Mouse (Mus musculus) neural tube, embryonic 15.5 days (tissue): ENCODE measurements around the gene Apol6. TPM values are rescaled to one million over a fixed set of nuclear protein-coding genes. Genes with fewer than 3 reads are reported as not detected.

ENCODE experiments used
- ATAC-seq: fragments of 200-750 bp; cut with Nextera tagmentation; 2 replicates; pipeline ENCODE4 v1.8.0; 2017; ENCODE audit warnings: mild to moderate bottlenecking, moderate TSS enrichment, moderate library complexity; ENCODE audit not compliant: low FRiP score
- H3K27ac ChIP-seq: fragments of 300-500 bp; sonication (generic); replicated peaks from 2 replicates; pipeline ENCODE4 v1.5.1; 2015; ENCODE audit warnings: mild to moderate bottlenecking, inconsistent platforms
- H3K27me3 ChIP-seq: fragments of 300-500 bp; sonication (generic); replicated peaks from 2 replicates; pipeline ENCODE4 v1.6.1; 2015; ENCODE audit warnings: inconsistent platforms
- H3K36me3 ChIP-seq: fragments of 300-500 bp; sonication (generic); 2 replicates; pipeline ENCODE4 v1.6.1; 2015; ENCODE audit warnings: inconsistent platforms
- H3K4me1 ChIP-seq: fragments of 300-500 bp; sonication (generic); 2 replicates; pipeline ENCODE4 v1.6.1; 2015; ENCODE audit warnings: inconsistent platforms
- H3K4me2 ChIP-seq: fragments of 300-500 bp; sonication (generic); 2 replicates; pipeline ENCODE4 v1.6.1; 2015; ENCODE audit warnings: inconsistent platforms, mild to moderate bottlenecking, moderate library complexity
- H3K4me3 ChIP-seq: fragments of 300-500 bp; sonication (generic); replicated peaks from 2 replicates; pipeline ENCODE4 v1.5.1; 2015; ENCODE audit warnings: mild to moderate bottlenecking, inconsistent platforms
- H3K9ac ChIP-seq: fragments of 300-500 bp; sonication (generic); replicated peaks from 2 replicates; pipeline ENCODE4 v1.6.1; 2015; ENCODE audit warnings: mild to moderate bottlenecking, inconsistent platforms
- H3K9me3 ChIP-seq: fragments of 300-500 bp; sonication (generic); replicated peaks from 2 replicates; pipeline ENCODE4 v1.6.1; 2016; ENCODE audit warnings: inconsistent platforms
- WGBS: fragments of 180-500 bp; shearing (Covaris S2); methylation state at CpG from one replicate; pipeline ENCODE4 v1.1.7; 2015; ENCODE audit warnings: mixed read lengths; 5-methylcytosine and 5-hydroxymethylcytosine counted together
- polyA plus RNA-seq: library from polyadenylated mRNA; unstranded; fragments of >200 nt; fragmentation: Nextera tagmentation; extraction: Ambion mirVana; gene quantifications from 2 replicates; pipeline ENCODE4 v1.2.1, GENCODE M21; 2015

Apol6 gene
- polyA plus RNA-seq, 1 experiment from 2014 or later: not detected

- WGBS: 61% methylated on average over 4 of the region's 4 CpGs
- Histone ChIP-seq H3K27ac (no peak overlapping the region), H3K4me2 (no peak overlapping the region), H3K9me3 (no peaks in the 10 kb centered on the region), H3K4me3 (no peak overlapping the region), H3K9ac (no peak overlapping the region), H3K27me3 (no peaks in the 10 kb centered on the region), H3K4me1 (peaks cover 8% of the 10 kb centered on the region), H3K36me3 (peaks cover 24% of the 10 kb centered on the region)
- ATAC-seq: no peak
These were observed 28.1 kb downstream of the Apol6 start for GRCm38 (mm10) chr15:77072556-77073163.

GRCm38 (mm10) chr15:77076523-77076922 lies 32.0 kb downstream of the Apol6 start:
- ATAC-seq: no peak
- Histone ChIP-seq H3K9me3 (no peaks in the 10 kb centered on the region), H3K27me3 (no peaks in the 10 kb centered on the region), H3K9ac (no peak overlapping the region), H3K27ac (no peak overlapping the region), H3K4me3 (no peak overlapping the region), H3K36me3 (peaks cover 39% of the 10 kb centered on the region), H3K4me1 (peaks cover 17% of the 10 kb centered on the region), H3K4me2 (no peak overlapping the region)
- 80% methylated on average over 3 of the region's 3 CpGs for WGBS

- H3K27me3 ChIP-seq: no peaks in the 10 kb centered on the region
- WGBS: 93% methylated on average over 9 of the region's 9 CpGs
- no peak for ATAC-seq
- peaks cover 48% of the 10 kb centered on the region for H3K36me3 ChIP-seq
- H3K4me3 ChIP-seq: no peak overlapping the region
- H3K27ac ChIP-seq: no peak overlapping the region
- H3K4me2 ChIP-seq: no peak overlapping the region
- peaks cover 13% of the 10 kb centered on the region for H3K4me1 ChIP-seq
- H3K9me3 ChIP-seq: no peaks in the 10 kb centered on the region
- no peak overlapping the region for H3K9ac ChIP-seq
These were observed 33.4 kb downstream of the Apol6 start for GRCm38 (mm10) chr15:77077906-77078305.

- Histone ChIP-seq H3K36me3 (peaks cover 55% of the 10 kb centered on the region), H3K4me1 (peaks cover 13% of the 10 kb centered on the region), H3K27me3 (no peaks in the 10 kb centered on the region), H3K9ac (no peak overlapping the region), H3K4me2 (no peak overlapping the region), H3K9me3 (no peaks in the 10 kb centered on the region), H3K4me3 (no peak overlapping the region), H3K27ac (no peak overlapping the region)
- WGBS: 53% methylated on average over 3 of the region's 3 CpGs
- ATAC-seq: no peak
These were observed 34.3 kb downstream of the Apol6 start for GRCm38 (mm10) chr15:77078786-77079185.

GRCm38 (mm10) chr15:77079256-77079822 lies 34.8 kb downstream of the Apol6 start:
- Histone ChIP-seq H3K9me3 (no peaks in the 10 kb centered on the region), H3K36me3 (peaks cover 59% of the 10 kb centered on the region), H3K4me2 (no peak overlapping the region), H3K4me1 (peaks cover 13% of the 10 kb centered on the region), H3K27ac (peak overlapping the region; percentile 28), H3K27me3 (no peaks in the 10 kb centered on the region), H3K4me3 (no peak overlapping the region), H3K9ac (no peak overlapping the region)
- ATAC-seq: no peak
- 67% methylated on average over 14 of the region's 14 CpGs for WGBS

- H3K36me3 ChIP-seq: peaks cover 64% of the 10 kb centered on the region
These were observed 35.4 kb downstream of the Apol6 start for GRCm38 (mm10) chr15:77079890-77080361.

GRCm38 (mm10) chr15:77080684-77081254 lies 36.2 kb downstream of the Apol6 start:
- Histone ChIP-seq H3K4me3 (no peak overlapping the region), H3K36me3 (peaks cover 68% of the 10 kb centered on the region), H3K4me2 (no peak overlapping the region), H3K27ac (no peak overlapping the region), H3K4me1 (peaks cover 13% of the 10 kb centered on the region), H3K9me3 (no peaks in the 10 kb centered on the region), H3K27me3 (no peaks in the 10 kb centered on the region), H3K9ac (no peak overlapping the region)
- ATAC-seq: no peak
- WGBS: 78% methylated on average over 14 of the region's 14 CpGs

More at GRCm38 (mm10) chr15:77079890-77080361, 35.4 kb downstream of the Apol6 start:
- Histone ChIP-seq H3K9me3 (no peaks in the 10 kb centered on the region), H3K4me2 (no peak overlapping the region), H3K4me1 (peaks cover 13% of the 10 kb centered on the region), H3K27me3 (no peaks in the 10 kb centered on the region), H3K9ac (no peak overlapping the region), H3K27ac (peak overlapping the region; percentile 28; the same call in 1 of the 2 replicates), H3K4me3 (no peak overlapping the region)
- 72% methylated on average over 11 of the region's 11 CpGs for WGBS
- no peak for ATAC-seq

- peaks cover 13% of the 10 kb centered on the region for H3K4me1 ChIP-seq
These were observed 36.9 kb downstream of the Apol6 start for GRCm38 (mm10) chr15:77081454-77081853.

GRCm38 (mm10) chr15:77085818-77086217 lies 41.3 kb downstream of the Apol6 start:
- H3K27ac ChIP-seq: no peak overlapping the region
- H3K4me3 ChIP-seq: no peak overlapping the region
- ATAC-seq: no peak
- peaks cover 55% of the 10 kb centered on the region for H3K36me3 ChIP-seq
- H3K4me1 ChIP-seq: peaks cover 10% of the 10 kb centered on the region
- H3K27me3 ChIP-seq: no peaks in the 10 kb centered on the region
- no peak overlapping the region for H3K4me2 ChIP-seq
- H3K9me3 ChIP-seq: no peaks in the 10 kb centered on the region
- WGBS: 85% methylated on average over 7 of the region's 7 CpGs
- H3K9ac ChIP-seq: no peak overlapping the region

More at GRCm38 (mm10) chr15:77081454-77081853, 36.9 kb downstream of the Apol6 start:
- Histone ChIP-seq H3K36me3 (peaks cover 65% of the 10 kb centered on the region), H3K27me3 (no peaks in the 10 kb centered on the region), H3K9ac (no peak overlapping the region), H3K4me3 (no peak overlapping the region), H3K4me2 (no peak overlapping the region), H3K27ac (no peak overlapping the region), H3K9me3 (no peaks in the 10 kb centered on the region)
- no peak for ATAC-seq
- WGBS: 86% methylated on average over 5 of the region's 5 CpGs

GRCm38 (mm10) chr15:77086488-77086887 lies 42.0 kb downstream of the Apol6 start:
- H3K27me3 ChIP-seq: no peaks in the 10 kb centered on the region
- no peak overlapping the region for H3K4me2 ChIP-seq
- H3K36me3 ChIP-seq: peaks cover 55% of the 10 kb centered on the region
- H3K9ac ChIP-seq: no peak overlapping the region
- H3K4me3 ChIP-seq: no peak overlapping the region
- H3K9me3 ChIP-seq: no peaks in the 10 kb centered on the region
- ATAC-seq: no peak
- WGBS: 97% methylated on average over 1 of the region's 1 CpGs
- H3K4me1 ChIP-seq: peaks cover 10% of the 10 kb centered on the region
- no peak overlapping the region for H3K27ac ChIP-seq

- Histone ChIP-seq H3K27me3 (no peaks in the 10 kb centered on the region), H3K36me3 (peaks cover 42% of the 10 kb centered on the region), H3K4me2 (no peak overlapping the region), H3K9me3 (no peaks in the 10 kb centered on the region), H3K4me1 (peaks cover 10% of the 10 kb centered on the region), H3K27ac (no peak overlapping the region; the same call in 1 of the 2 replicates), H3K4me3 (no peak overlapping the region), H3K9ac (no peak overlapping the region)
- WGBS: 44% methylated on average over 11 of the region's 11 CpGs
- ATAC-seq: no peak
These were observed 44.7 kb downstream of the Apol6 start for GRCm38 (mm10) chr15:77089249-77089648.

- ATAC-seq: no peak
- no peaks in the 10 kb centered on the region for H3K9me3 ChIP-seq
- H3K27me3 ChIP-seq: no peaks in the 10 kb centered on the region
- H3K9ac ChIP-seq: no peak overlapping the region
- 85% methylated on average over 5 of the region's 5 CpGs for WGBS
- H3K4me3 ChIP-seq: no peak overlapping the region
- H3K36me3 ChIP-seq: peaks cover 34% of the 10 kb centered on the region
- peaks cover 10% of the 10 kb centered on the region for H3K4me1 ChIP-seq
- no peak overlapping the region for H3K4me2 ChIP-seq
- no peak overlapping the region for H3K27ac ChIP-seq
These were observed 46.0 kb downstream of the Apol6 start for GRCm38 (mm10) chr15:77090531-77090930.
